Mouse (Mus musculus) small intestine, adult 2 months (tissue): Measurements from ENCODE around the gene Srl.

Experiments used
- CTCF ChIP-seq: fragments of 200-500 bp; IDR thresholded peaks from 2 replicates; pipeline ENCODE4 v1.5.1; 2012; ENCODE audit warnings: low read depth, mild to moderate bottlenecking, control low read depth, inconsistent platforms, low read length, moderate library complexity, mixed read lengths; ENCODE audit not compliant: insufficient replicate concordance, insufficient read length; ENCODE audit errors: extremely low read depth
- POLR2A ChIP-seq: fragments of 200-500 bp; IDR thresholded peaks from 2 replicates; pipeline ENCODE4 v1.6.1; 2012; ENCODE audit warnings: low read depth, mild to moderate bottlenecking, control low read depth, inconsistent platforms, low read length, moderate library complexity

DNA sequence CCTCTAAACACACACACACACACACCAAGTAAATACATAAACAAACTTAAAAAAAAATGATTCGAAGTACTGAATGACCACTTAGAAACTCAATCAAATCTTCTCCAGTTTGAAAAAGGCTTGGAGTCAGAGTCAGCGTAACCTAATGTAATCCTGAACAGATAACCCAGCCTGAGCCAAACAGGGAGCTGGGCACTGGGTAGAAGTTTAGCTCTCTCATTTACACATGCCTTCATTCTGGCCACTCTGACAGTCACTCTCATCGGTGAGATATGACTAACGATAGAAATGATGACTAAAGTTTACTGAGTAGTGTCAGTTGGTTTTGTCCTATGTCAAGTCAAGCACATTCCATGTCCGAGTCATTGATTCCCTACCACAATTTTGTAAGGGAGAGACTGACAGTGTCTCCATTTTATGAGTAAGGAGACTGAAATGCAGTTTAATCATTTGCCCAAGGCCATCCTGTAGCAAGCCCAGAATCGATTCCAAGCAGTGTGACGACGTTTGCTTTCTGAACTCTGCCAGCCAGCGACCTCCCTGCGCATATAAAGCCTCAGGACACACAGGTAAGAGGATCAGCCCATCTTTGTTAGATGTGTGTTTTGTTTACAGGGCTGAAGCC, 63.9 kb downstream of the Srl start:
- TF ChIP-seq CTCF (no peak), POLR2A (no peak)
